Mouse (Mus musculus) megakaryocyte, embryonic 14.5 days (primary cell): ENCODE results near the gene Dbn1.

Source experiments
- FLI1 ChIP-seq: IDR thresholded peaks from 2 replicates; pipeline ENCODE4 v1.6.1; 2012; ENCODE audit warnings: low read length, inconsistent platforms, mixed read lengths
- GATA1 ChIP-seq: IDR thresholded peaks from 3 replicates; pipeline ENCODE4 v1.6.1; 2012; ENCODE audit warnings: mixed read lengths, low read length, inconsistent platforms, borderline replicate concordance

GRCm38 (mm10) chr13:55470372-55470771 lies 17.5 kb downstream of the Dbn1 start:
- TF ChIP-seq FLI1: no peak
- no peak for TF ChIP-seq GATA1
